Mouse (Mus musculus): ENCODE results near the gene Il2rb.

DNA sequence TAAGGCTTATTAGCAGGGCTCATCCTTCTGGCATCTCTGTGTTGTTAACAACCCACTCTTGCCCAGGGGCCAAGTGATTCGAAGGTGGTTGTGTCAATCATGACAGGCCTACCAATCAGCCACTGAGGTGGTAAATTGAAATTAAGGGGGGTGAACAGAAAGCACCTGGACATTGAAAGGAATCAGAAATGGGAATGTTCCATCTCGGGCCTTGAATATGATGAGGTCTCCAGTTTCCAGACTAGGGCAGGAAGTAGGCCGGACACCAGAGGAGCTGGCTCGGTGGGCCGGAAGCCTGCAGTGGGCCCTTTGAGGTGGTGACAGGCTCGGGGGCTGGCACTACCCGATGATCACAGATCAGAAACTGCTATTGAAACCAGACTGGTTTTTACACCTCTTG is 32.9 kb upstream of the Il2rb start:
- TF ChIP-seq CTCF (IDR thresholded peaks at IDR 0.05; ENCODE audit: low read depth), result no peak
- TF ChIP-seq EP300 (IDR thresholded peaks at IDR 0.05; ENCODE audit: low read depth), result no peak

All from liver, postnatal 0 days (tissue).